Mouse (Mus musculus): Measurements from ENCODE around the gene Plpp3.
A peak's percentile ranks its signal among the peaks of the same experiment; 100 is the strongest.

The Plpp3 gene

GRCm38 (mm10) chr4:105190826-105191225 lies 33.7 kb downstream of the Plpp3 start:
- DNase-seq (ENCODE audit: low spot score) = no peak

- DNase-seq (ENCODE audit: low spot score) = no peak
Measured at GRCm38 (mm10) chr4:105191550-105191949, 34.4 kb downstream of the Plpp3 start.

GRCm38 (mm10) chr4:105192665-105193064 lies 35.5 kb downstream of the Plpp3 start:
- no peak for DNase-seq (ENCODE audit: low spot score)

- no peak for DNase-seq (ENCODE audit: low spot score)
Measured at GRCm38 (mm10) chr4:105195256-105195655, 38.1 kb downstream of the Plpp3 start.

GRCm38 (mm10) chr4:105196099-105196498 lies 39.0 kb downstream of the Plpp3 start:
- DNase-seq (ENCODE audit: low spot score) = no peak

- DNase-seq (ENCODE audit: low spot score) = no peak
Measured at GRCm38 (mm10) chr4:105196993-105197765, 40.0 kb downstream of the Plpp3 start.

GRCm38 (mm10) chr4:105198696-105199095 lies 41.5 kb downstream of the Plpp3 start:
- DNase-seq (ENCODE audit: low spot score) = no peak

GRCm38 (mm10) chr4:105199345-105199744 lies 42.2 kb downstream of the Plpp3 start:
- DNase-seq (ENCODE audit: low spot score) = no peak

- peak; percentile 67 for DNase-seq (ENCODE audit: low spot score)
Measured at GRCm38 (mm10) chr4:105200624-105201524, 43.7 kb downstream of the Plpp3 start.

- no peak for DNase-seq (ENCODE audit: low spot score)
Measured at GRCm38 (mm10) chr4:105202439-105202838, 45.3 kb downstream of the Plpp3 start.

GRCm38 (mm10) chr4:105203303-105203761 lies 46.2 kb downstream of the Plpp3 start:
- no peak for DNase-seq (ENCODE audit: low spot score)

- DNase-seq (ENCODE audit: low spot score) = no peak
Measured at GRCm38 (mm10) chr4:105204071-105204470, 46.9 kb downstream of the Plpp3 start.

- peak; percentile 70 for DNase-seq (ENCODE audit: low spot score)
Measured at GRCm38 (mm10) chr4:105205045-105205851, 48.1 kb downstream of the Plpp3 start.

- DNase-seq (ENCODE audit: low spot score) = peak; percentile 52
Measured at GRCm38 (mm10) chr4:105206102-105206501, 49.0 kb downstream of the Plpp3 start.

- DNase-seq (ENCODE audit: low spot score) = peak; percentile 63
Measured at GRCm38 (mm10) chr4:105206995-105207394, 49.8 kb downstream of the Plpp3 start.

- DNase-seq (ENCODE audit: low spot score) = no peak
Measured at GRCm38 (mm10) chr4:105207641-105208040, 50.5 kb downstream of the Plpp3 start.

- DNase-seq (ENCODE audit: low spot score) = no peak
Measured at GRCm38 (mm10) chr4:105208977-105209376, 51.8 kb downstream of the Plpp3 start.

- no peak for DNase-seq (ENCODE audit: low spot score)
Measured at GRCm38 (mm10) chr4:105213314-105213713, 56.2 kb downstream of the Plpp3 start.

GRCm38 (mm10) chr4:105214438-105214837 lies 57.3 kb downstream of the Plpp3 start:
- no peak for DNase-seq (ENCODE audit: low spot score)

- DNase-seq (ENCODE audit: low spot score) = no peak
Measured at GRCm38 (mm10) chr4:105215726-105216410, 58.7 kb downstream of the Plpp3 start.

GRCm38 (mm10) chr4:105218202-105218601 lies 61.1 kb downstream of the Plpp3 start:
- no peak for DNase-seq (ENCODE audit: low spot score)

Measured in embryo, embryonic 10 days (tissue).